Mouse (Mus musculus) gastrocnemius, postnatal 36 days (tissue): ENCODE data around the gene Sqor. TPM values are rescaled to one million over a fixed set of nuclear protein-coding genes. Genes with fewer than 3 reads are reported as not detected.

ENCODE experiments used
- DNase-seq, 2 experiments: peaks; one replicate each; pipeline ENCODE4 v3.0.0; 2022
- intact Hi-C: fragments of 180-260 bp; cut with DNase I; formaldehyde crosslinking; loops from one replicate; pipeline ENCODE4 v1.15.1; 2025
- long read RNA-seq, 2 experiments: library from polyadenylated mRNA; stranded (forward); transcript quantifications; one replicate each; pipeline ENCODE4 v2.0.0; 2021
- total RNA-seq, 2 experiments: library from RNA; stranded (reverse); gene quantifications; 2 replicates each; pipeline ENCODE4 v1.2.3; 2021

Gene Sqor
- total RNA-seq, result 10 to 100 TPM; 25.2 to 25.4 TPM
- long read RNA-seq, experiment 1, transcript Sqor-201 (10 exons, 1,804 nt), result major isoform, 20 of 32 reads
- long read RNA-seq, experiment 1, partial matches to known transcripts, result 8 of 32 reads
- long read RNA-seq, experiment 1, other reads (novel, unspliced or antisense), result 4 of 32 reads
- long read RNA-seq, experiment 2, transcript Sqor-201 (10 exons, 1,804 nt), result major isoform, 23 of 36 reads
- long read RNA-seq, experiment 2, partial matches to known transcripts, result 8 of 36 reads
- long read RNA-seq, experiment 2, other reads (novel, unspliced or antisense), result 5 of 36 reads

GRCm38 (mm10) chr2:122765071-122765793 is at the start of gene Sqor:
Gene Sqor (plus strand): TSS chr2:122765237.
- intact Hi-C loops, result no loop called here
- peak; percentile 69 to 74 for DNase-seq

- intact Hi-C loops, result no loop called here
- no peak for DNase-seq
Observed at GRCm38 (mm10) chr2:122716301-122716842, 48.7 kb upstream of the Sqor start.

- DNase-seq, result no peak
- intact Hi-C loops, result no loop called here
Observed at GRCm38 (mm10) chr2:122719232-122719631, 45.8 kb upstream of the Sqor start.

- intact Hi-C loops, result no loop called here
- no peak for DNase-seq
Observed at GRCm38 (mm10) chr2:122720564-122720963, 44.5 kb upstream of the Sqor start.

DNA sequence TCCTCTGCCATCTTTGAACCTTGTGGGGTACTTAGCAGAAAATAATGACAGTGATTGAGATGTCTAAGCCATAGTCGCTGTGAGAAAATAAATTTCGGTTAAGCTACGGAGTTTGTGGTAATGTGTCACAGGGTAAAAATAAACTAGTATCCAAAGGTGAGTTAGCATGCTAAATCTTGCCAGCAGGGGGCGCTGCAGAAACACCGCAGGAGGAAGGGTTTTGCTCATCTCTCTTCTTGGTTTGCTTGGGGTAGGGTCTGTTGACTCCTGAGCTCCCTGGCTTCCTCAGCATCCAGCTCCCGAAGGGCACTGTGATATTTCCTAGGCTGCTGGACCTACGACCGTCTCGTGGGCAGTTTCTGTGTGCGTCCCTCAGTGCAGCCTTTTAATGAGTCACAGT is 39.4 kb upstream of the Sqor start:
- no peak for DNase-seq
- intact Hi-C loops, result no loop called here

- intact Hi-C loops, result no loop called here
- no peak for DNase-seq
Observed at GRCm38 (mm10) chr2:122731456-122731855, 33.6 kb upstream of the Sqor start.

DNA sequence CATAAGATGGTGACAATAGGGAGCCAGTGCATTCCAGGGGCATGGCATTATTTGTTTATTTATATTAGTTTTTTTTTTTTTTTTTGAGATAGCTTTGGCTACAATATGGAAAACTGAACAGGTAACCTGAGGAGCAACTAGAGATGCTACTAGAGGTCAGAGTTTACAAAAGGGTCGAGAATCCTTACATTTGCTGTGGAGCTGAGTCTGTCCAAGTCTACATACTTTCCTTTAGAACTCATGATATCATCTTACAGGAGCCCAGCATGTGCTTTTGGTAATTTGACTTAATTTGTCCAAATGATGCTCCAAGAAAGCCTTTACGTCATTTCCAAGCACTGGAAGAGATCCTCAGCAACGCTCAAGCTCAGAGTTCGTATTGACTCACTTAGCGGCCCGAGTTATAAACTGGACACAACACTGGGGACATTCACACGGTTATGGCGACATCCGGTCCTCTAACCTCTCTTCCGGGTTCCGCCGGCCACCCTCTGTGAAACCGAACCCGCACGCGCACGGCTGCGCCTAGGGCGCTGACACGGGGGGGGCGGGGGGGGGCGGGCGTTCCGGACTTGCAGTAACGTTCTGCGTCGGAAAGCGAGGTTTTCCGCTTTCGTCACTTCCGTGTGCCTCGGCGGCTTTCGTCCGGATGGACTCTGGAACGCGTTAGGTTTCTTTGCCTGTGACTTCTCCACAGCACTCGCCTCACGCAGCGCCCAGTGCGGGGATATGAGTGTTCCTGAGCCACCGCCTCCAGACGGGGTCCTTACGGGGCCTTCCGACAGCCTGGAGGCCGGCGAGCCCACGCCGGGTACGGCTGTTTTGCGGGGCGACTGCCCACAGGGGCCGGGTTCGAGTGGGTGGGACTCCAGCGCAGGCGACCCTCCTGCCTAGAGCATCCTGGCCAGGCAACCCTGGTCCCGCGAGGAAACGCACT is 26.9 kb upstream of the Sqor start, which contains the start of gene Bloc1s6:
TSS of gene Bloc1s6 (plus strand) at position 610 of the 937 bp plus-strand sequence.
- DNase-seq, result peak; percentile 86 to 91
- intact Hi-C loops, result loop anchor here (5.0 kb wide), 1 partner anchor 36 kb away; the partner anchor contains the start of gene Slc30a4

GRCm38 (mm10) chr2:122739023-122739422 is 26.0 kb upstream of the Sqor start:
- intact Hi-C loops, result loop anchor here (5.0 kb wide), 1 partner anchor 37 kb away; the partner anchor contains the start of gene Slc30a4
- no peak for DNase-seq

GRCm38 (mm10) chr2:122746461-122746860 is 18.6 kb upstream of the Sqor start:
- no peak for DNase-seq
- intact Hi-C loops, result no loop called here

DNA sequence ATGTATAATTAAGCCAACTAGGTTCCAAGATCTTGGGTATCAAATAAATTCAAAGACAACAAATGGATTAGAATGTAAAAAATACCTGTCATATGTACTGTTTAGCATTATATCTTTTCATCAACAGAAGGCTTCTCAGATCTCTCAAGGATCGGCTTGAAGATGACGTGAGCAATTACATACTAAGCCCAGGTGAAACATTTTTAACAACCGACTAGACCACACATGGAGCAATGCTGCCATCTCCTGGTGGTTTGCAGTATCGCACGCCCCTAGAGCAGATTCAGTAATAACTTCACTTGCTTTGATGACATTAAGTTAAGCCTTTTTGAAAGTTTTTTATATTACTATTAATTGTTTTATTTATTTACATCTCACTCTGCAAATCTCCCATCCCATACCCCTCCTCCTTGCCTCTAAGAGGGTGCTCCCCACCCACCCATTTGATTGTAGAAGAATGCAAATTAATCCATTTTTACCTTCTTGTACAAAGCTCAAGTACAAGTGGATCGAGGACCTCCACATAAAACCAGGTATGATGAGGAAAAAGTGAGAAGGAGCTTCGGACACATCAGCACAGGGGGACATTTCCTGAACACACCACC is 11.2 kb upstream of the Sqor start:
- peak; percentile 33 to 38 for DNase-seq
- intact Hi-C loops, result loop anchor here (10.0 kb wide), 3 partner anchors 89 to 179 kb away; partner anchors contain the start of gene AA467197

DNA sequence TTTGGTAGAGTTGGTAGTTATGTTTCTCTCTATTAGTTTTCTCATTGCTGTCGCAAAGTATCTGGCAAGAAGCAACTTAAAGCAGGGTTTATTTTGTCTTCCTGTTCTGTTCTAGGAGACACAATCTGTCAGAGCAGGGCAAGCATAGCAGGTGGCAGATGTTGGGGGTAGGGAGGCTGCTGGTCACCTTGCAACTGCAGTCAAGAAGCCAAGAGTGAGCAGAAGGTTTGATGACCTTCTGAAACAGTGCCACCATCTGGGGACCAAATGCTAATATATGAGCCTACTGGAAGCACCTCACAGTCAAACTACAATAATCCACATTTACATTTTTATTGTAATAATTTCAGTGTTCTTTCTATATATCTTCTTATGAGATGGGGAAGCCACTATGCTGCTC is 5.2 kb upstream of the Sqor start:
- intact Hi-C loops, result loop anchor here (10.0 kb wide), 3 partner anchors 95 to 185 kb away; partner anchors contain the start of gene AA467197
- DNase-seq, result no peak

GRCm38 (mm10) chr2:122762991-122763390 is 2.0 kb upstream of the Sqor start:
- DNase-seq, result no peak
- intact Hi-C loops, result no loop called here

GRCm38 (mm10) chr2:122764526-122764925 is 511 bp upstream of the Sqor start:
- intact Hi-C loops, result no loop called here
- DNase-seq, result no peak

GRCm38 (mm10) chr2:122765794-122766145 is 733 bp downstream of the Sqor start:
- intact Hi-C loops, result no loop called here
- DNase-seq, result no peak

DNA sequence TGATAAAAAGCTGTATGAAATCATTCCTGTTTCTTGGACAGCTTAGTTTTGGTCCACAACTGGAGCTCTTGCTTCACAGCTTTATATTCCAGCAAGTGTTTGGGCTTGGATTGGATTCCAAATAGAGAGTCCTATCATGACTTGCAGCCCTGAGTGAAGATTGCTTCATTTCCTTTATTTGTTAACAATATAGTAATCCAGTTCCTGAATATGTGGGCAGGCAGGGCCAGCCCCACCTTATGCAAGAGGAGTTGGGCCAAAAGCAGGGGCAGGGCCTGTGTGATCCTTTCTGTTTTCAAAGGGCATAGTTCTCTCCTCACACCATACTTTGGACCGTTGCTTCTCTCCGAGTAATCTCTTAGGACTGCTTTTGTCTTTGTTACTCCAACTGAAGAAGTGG is 6.0 kb downstream of the Sqor start:
- no peak for DNase-seq
- intact Hi-C loops, result no loop called here

DNA sequence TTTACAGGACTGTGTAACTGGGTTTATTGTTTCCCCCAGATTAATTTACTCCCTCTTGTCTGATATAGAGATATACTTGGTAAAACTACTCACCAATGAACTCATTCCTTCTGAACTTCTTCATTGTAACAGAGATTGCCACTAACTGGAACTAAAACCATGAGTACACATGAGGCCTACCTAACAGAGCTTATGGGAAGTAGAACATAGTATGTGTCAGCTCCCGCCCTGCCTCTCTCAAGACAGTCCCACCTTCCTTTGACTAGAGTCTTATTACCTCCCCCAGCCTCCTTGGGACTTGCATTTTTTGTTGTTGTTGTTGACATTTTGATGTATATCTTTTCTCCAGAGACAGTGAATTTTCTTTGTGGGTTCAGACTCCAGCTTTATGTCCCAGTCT is 7.9 kb downstream of the Sqor start:
- no peak for DNase-seq
- intact Hi-C loops, result no loop called here

DNA sequence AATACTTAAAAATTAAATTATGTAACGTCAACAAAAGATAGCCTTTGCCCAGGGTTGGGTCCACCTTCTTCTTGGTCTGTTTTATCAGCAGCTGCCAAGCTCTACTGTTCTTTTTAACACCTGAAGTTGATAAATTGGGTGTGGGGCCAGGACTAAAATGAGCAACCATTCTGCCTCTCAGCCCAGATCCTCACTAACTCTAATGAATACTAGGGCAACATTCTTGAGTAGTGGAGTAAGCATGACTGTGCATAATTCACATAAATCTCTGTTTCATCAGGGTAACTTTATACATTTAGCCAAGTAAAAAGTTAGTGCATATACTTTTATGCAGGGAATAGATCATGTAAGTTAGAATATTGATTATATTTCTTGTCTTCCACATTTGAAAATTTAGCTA is 10.5 kb downstream of the Sqor start:
- DNase-seq, result no peak
- intact Hi-C loops, result no loop called here

GRCm38 (mm10) chr2:122776823-122777222 is 11.8 kb downstream of the Sqor start:
- intact Hi-C loops, result no loop called here
- DNase-seq, result no peak

GRCm38 (mm10) chr2:122779967-122780366 is 14.9 kb downstream of the Sqor start:
- DNase-seq, result no peak
- intact Hi-C loops, result no loop called here

- intact Hi-C loops, result no loop called here
- DNase-seq, result no peak
Observed at GRCm38 (mm10) chr2:122780447-122780846, 15.4 kb downstream of the Sqor start.
